Mouse (Mus musculus) ES-Bruce4 (cell line): ENCODE measurements around the gene Chst8.

Experiments
- CTCF ChIP-seq: IDR thresholded peaks from one replicate; pipeline ENCODE4 v1.8.1; 2011; ENCODE audit warnings: low read depth, low read length
- EP300 ChIP-seq: IDR thresholded peaks from 2 replicates; pipeline ENCODE4 v1.6.1; 2011; ENCODE audit warnings: low read depth, low read length; ENCODE audit not compliant: insufficient read depth
- POLR2A ChIP-seq: IDR thresholded peaks from one replicate; pipeline ENCODE4 v1.8.1; 2011; ENCODE audit warnings: low read length; ENCODE audit not compliant: insufficient read depth

DNA sequence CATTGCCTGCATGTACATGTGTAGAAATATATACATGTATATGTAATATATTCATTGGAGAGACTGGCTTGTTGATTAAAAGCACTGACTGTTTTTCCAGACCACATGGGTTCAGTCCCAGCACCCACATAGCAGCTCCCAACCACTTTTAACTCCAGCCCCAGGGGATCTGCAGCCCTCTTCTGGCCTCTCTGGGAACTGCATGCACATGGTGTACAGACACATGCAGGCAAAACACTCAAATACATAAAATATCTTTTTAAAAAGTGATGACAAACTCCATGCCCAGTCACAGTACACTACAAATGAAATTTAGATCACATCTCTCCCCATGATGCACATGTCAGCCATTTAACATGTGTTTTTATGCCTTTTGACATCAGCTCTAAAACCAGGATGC, 30.5 kb downstream of the Chst8 start:
- TF ChIP-seq POLR2A (no peak), CTCF (peak; percentile 30), EP300 (no peak)
